Mouse (Mus musculus) kidney, adult 11 months (tissue): ENCODE results near the gene Zswim9.

Experiments used
- DNase-seq: peaks from one replicate; pipeline ENCODE4 v3.0.0; 2022

The Zswim9 gene

DNA sequence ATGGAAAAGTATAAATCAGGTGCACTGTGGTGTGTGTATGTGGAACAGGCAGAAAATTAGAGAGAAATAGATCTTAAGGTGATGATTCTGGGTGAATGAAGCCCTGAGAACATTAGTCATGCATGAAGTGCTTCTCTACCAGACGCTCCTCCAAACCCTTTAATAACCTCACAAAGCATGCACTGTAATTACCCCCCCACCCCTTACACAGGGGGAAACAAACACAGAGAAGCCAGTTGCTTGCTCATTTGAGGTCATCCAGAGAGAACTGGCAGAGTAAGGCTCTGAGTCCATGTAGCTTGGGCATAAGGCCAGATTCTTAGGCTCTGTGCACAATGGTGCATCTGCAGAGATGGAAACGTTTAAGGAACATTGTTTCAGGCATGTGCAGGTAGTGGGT, 14.1 kb downstream of the Zswim9 start:
- DNase-seq = no peak

DNA sequence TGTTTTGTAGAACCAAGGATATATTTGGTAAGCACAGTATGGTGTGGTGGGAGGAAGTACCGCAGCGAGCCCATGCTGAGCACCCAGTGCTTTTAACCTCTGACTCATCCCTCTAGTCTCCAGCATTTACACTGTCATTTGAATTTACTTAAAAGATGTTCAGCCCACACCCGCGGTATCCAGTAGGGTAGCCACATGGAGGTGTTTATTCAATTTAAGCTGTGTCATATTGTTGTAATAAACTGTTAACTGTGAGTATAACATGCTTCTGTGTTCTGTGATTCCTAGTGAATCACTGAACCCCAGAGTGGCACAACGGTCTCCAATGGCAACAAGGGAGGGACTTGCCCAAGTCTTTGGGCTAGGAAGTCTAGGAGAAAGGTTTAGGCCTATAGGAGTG, 14.7 kb downstream of the Zswim9 start:
- no peak for DNase-seq

DNA sequence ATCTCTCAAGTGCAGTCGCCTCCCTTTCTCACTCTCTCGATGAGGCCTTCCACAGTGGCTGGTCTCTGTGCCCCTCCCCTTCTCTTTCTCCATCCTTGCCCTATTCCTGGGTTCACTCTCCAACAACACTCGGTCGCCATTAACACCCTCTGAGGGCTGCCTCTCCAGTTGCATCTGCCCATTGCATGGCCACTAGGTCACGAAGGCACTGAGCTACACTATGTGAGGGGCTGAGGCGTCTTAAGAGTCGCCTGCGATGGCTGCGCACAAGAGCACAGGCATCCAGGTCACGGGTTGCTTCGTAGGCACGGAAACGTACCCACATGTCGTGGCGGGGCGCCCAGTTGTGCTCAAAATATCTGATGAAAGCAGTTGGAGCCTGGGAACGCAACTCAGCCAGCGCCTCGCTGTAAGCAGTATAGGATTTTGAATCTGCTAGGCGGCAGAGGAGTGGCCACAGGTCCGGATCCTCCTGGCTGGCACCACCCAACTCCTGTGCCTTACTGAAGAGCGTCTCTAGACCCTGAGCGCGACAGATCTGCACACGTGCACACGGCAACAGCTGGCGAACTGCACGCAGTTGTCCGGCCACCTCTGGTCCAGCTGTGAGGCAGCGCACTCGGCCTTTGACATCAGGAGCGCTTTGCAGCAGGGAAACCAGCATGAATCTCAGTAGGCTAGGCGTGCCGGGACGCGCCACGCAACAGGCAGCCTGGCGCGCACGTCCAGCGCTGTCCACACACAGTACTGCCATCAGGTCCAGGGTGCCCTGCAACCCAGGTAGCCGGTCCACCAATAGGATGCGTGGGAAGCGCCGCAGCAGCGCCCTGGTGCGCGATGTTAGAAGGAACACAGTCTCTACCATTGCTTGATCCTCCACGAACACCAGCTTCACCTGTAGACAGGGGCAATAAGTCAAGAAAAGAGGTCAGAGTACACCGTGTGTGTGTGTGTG, 17.5 kb downstream of the Zswim9 start:
- DNase-seq = no peak

GRCm38 (mm10) chr7:13212720-13213119, 65.8 kb downstream of the Zswim9 start, which contains the start of gene Vmn1r89:
Gene Vmn1r89, plus strand, starts transcription at chr7:13213020.
- DNase-seq = no peak
